Mouse (Mus musculus) forebrain, postnatal 0 days (tissue): ENCODE measurements around the gene Smim15. TPM values are rescaled to one million over a fixed set of nuclear protein-coding genes. Genes with fewer than 3 reads are reported as not detected.

Source experiments
- ATAC-seq: fragments of 200-750 bp; cut with Nextera tagmentation; 2 replicates; pipeline ENCODE4 v1.8.0; 2017; ENCODE audit warnings: mild to moderate bottlenecking, moderate library complexity
- DNase-seq: peaks from one replicate; pipeline ENCODE4 v3.0.0-alpha.2; 2015
- H3K27ac ChIP-seq: fragments of 300-500 bp; sonication (generic); 2 replicates; pipeline ENCODE4 v1.5.1; 2014; ENCODE audit warnings: low read depth, mild to moderate bottlenecking, antibody characterized with exemption, low read length, moderate library complexity, mixed read lengths
- H3K27me3 ChIP-seq: fragments of 300-500 bp; sonication (generic); 2 replicates; pipeline ENCODE4 v1.6.1; 2014; ENCODE audit warnings: mild to moderate bottlenecking, low read length, mixed read lengths; ENCODE audit not compliant: insufficient read depth
- H3K36me3 ChIP-seq: fragments of 300-500 bp; sonication (generic); 2 replicates; pipeline ENCODE4 v1.6.1; 2014; ENCODE audit warnings: mild to moderate bottlenecking, moderate library complexity; ENCODE audit not compliant: insufficient read depth
- H3K4me1 ChIP-seq: fragments of 300-500 bp; sonication (generic); 2 replicates; pipeline ENCODE4 v1.6.1; 2014; ENCODE audit warnings: antibody characterized with exemption; ENCODE audit not compliant: insufficient read depth
- H3K4me2 ChIP-seq: fragments of 300-500 bp; sonication (generic); 2 replicates; pipeline ENCODE4 v1.6.1; 2014; ENCODE audit warnings: low read depth, mild to moderate bottlenecking, moderate library complexity
- H3K4me3 ChIP-seq: fragments of 300-500 bp; sonication (generic); 2 replicates; pipeline ENCODE4 v1.5.1; 2014; ENCODE audit warnings: low read depth, low read length, mixed read lengths
- H3K9ac ChIP-seq: fragments of 300-500 bp; sonication (generic); 2 replicates; pipeline ENCODE4 v1.6.1; 2014; ENCODE audit warnings: mild to moderate bottlenecking
- H3K9me3 ChIP-seq: fragments of 300-500 bp; sonication (generic); 2 replicates; pipeline ENCODE4 v1.6.1; 2016; ENCODE audit warnings: low read length
- CTCF ChIP-seq: sonication (generic); IDR thresholded peaks from 2 replicates; pipeline ENCODE4 v1.5.1; 2016; ENCODE audit warnings: antibody characterized with exemption, control low read depth, low read depth
- WGBS: fragments of 180-500 bp; shearing (Covaris S2); extraction: QIAGEN DNeasy Blood & Tissue Kit; methylation state at CpG from one replicate; pipeline ENCODE4 v1.1.7; 2014; 5-methylcytosine and 5-hydroxymethylcytosine counted together
- polyA plus RNA-seq: library from polyadenylated mRNA; unstranded; fragments of >200 nt; fragmentation: Nextera tagmentation; extraction: Ambion mirVana; gene quantifications from 2 replicates; pipeline ENCODE4 v1.2.1, GENCODE M21; 2015
- total RNA-seq: library from RNA; depleted of rRNA; stranded (reverse); fragments of >200 nt; gene quantifications from 2 replicates; pipeline ENCODE4 v1.2.3, GENCODE M21; 2014

The Smim15 gene
- total and polyA plus RNA-seq, 2 experiments from 2014 or later = 34.0 to 40.3 TPM

DNA sequence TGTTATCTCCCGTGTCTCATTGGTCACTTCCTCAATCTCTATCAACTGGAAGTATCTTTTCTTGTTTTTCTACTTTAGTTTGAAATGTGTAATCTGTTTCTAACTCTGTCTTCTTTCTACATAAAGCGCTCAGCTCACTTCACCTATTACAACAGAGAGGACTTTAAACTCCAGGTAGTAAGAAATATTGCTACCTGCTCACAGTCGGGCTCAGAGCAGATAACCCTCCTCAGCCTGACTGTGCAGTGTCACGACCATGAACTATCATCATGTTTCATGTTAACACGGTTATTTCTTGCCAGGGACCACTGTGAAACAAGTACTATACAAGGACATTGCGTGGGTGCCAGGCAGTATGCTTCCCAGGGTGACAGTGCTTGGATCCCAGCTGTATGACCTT, 26.9 kb upstream of the Smim15 start:
- no peaks in the 10 kb centered on the region for H3K4me1 ChIP-seq
- WGBS = 88% methylated on average over 6 of the region's 6 CpGs
- ATAC-seq = no peak
- no peak overlapping the region for H3K9ac ChIP-seq
- no peak for DNase-seq
- H3K9me3 ChIP-seq = no peaks in the 10 kb centered on the region
- H3K4me3 ChIP-seq = no peak overlapping the region
- H3K4me2 ChIP-seq = no peak overlapping the region
- no peak for TF ChIP-seq CTCF
- no peaks in the 10 kb centered on the region for H3K36me3 ChIP-seq
- no peaks in the 10 kb centered on the region for H3K27me3 ChIP-seq
- H3K27ac ChIP-seq = no peak overlapping the region

DNA sequence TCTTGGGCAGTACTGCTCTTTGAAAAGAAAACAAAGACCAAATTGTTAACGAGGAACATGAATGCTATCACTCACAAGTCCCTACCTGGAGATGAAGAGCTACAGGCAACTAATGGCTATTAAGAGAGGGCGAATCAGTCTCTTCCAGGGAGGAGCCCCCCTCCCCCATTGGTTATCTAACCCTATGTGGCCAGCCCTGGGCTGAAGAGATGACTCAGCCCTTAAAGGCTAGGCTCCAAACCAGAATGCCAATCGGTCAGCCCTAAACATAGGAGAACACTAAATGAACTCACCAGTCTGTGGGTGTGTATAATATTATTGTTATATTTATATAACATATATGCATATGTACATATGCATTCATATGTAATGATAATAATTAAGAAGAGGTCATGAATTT, 18.4 kb upstream of the Smim15 start:
- no peaks in the 10 kb centered on the region for H3K9me3 ChIP-seq
- H3K4me3 ChIP-seq = no peak overlapping the region
- 58% methylated on average over 3 of the region's 3 CpGs for WGBS
- no peaks in the 10 kb centered on the region for H3K36me3 ChIP-seq
- no peak overlapping the region for H3K9ac ChIP-seq
- no peaks in the 10 kb centered on the region for H3K4me1 ChIP-seq
- no peak overlapping the region for H3K4me2 ChIP-seq
- no peak for ATAC-seq
- TF ChIP-seq CTCF = no peak
- H3K27me3 ChIP-seq = no peaks in the 10 kb centered on the region
- no peak overlapping the region for H3K27ac ChIP-seq
- DNase-seq = no peak

DNA sequence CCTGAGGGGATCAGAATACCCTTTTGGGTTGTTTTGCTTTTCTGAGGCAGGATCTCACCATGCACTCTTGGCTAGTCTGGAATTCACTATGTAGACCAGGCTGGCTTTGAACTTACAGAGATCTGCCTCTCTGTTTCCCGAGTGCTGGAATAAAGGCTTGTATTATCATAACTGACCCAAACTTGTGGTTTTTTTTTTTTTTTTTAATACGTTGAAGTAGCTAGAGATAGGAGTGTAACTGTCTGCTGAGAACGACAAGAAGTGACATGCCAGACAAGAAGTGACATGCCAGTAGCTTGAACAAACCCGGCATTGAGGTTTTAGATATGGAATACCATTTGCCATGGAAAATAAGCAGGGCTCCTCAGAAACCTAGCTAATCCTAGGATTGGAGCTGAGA, 11.5 kb upstream of the Smim15 start:
- TF ChIP-seq CTCF = no peak
- 86% methylated on average over 4 of the region's 4 CpGs for whole genome bisulfite sequencing

GRCm38 (mm10) chr13:108039375-108039774, 4.9 kb upstream of the Smim15 start:
- ATAC-seq (no peak), DNase-seq (no peak)
- H3K27ac ChIP-seq = no peak overlapping the region
- H3K4me2 ChIP-seq = no peak overlapping the region
- no peak overlapping the region for H3K4me3 ChIP-seq
- peaks cover 12% of the 10 kb centered on the region; the same call in 1 of the 2 replicates for H3K4me1 ChIP-seq
- 40% methylated on average over 6 of the region's 6 CpGs for WGBS
- no peak for TF ChIP-seq CTCF
- H3K9me3 ChIP-seq = no peaks in the 10 kb centered on the region
- H3K9ac ChIP-seq = no peak overlapping the region
- H3K27me3 ChIP-seq = no peaks in the 10 kb centered on the region
- H3K36me3 ChIP-seq = no peaks in the 10 kb centered on the region

More for the DNA sequence above, 11.5 kb upstream of the Smim15 start:
- DNase-seq (no peak), ATAC-seq (no peak)
- no peak overlapping the region for H3K27ac ChIP-seq
- no peaks in the 10 kb centered on the region for H3K27me3 ChIP-seq
- H3K4me1 ChIP-seq = no peaks in the 10 kb centered on the region
- H3K4me2 ChIP-seq = no peak overlapping the region
- H3K9me3 ChIP-seq = no peaks in the 10 kb centered on the region
- H3K9ac ChIP-seq = no peak overlapping the region
- no peak overlapping the region for H3K4me3 ChIP-seq
- no peaks in the 10 kb centered on the region for H3K36me3 ChIP-seq

DNA sequence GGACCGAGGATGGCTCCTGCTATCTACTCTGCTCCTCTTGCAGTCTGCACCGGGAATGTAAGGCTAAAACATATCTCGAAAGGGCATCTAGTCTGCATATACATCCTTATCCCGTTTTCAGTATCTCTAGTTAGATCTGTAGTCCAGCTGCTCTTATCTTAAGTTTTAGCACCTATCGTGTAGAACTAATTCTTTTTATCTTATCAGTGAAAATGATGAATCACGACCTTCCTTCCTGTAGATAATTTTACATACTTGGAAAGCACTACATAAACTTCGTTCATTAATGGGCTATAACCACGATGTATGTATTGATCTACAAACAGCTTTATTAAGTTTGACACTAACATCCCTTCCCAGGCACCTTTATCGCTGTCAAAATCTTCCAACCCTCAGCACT, 4.3 kb upstream of the Smim15 start:
- WGBS = 81% methylated on average over 9 of the region's 9 CpGs
- Histone ChIP-seq H3K27me3 (no peaks in the 10 kb centered on the region), H3K27ac (no peak overlapping the region), H3K36me3 (no peaks in the 10 kb centered on the region), H3K4me2 (no peak overlapping the region), H3K4me3 (no peak overlapping the region), H3K4me1 (peaks cover 12% of the 10 kb centered on the region; the same call in 1 of the 2 replicates), H3K9ac (no peak overlapping the region), H3K9me3 (no peaks in the 10 kb centered on the region)
- no peak for TF ChIP-seq CTCF
- DNase-seq (no peak), ATAC-seq (no peak)

DNA sequence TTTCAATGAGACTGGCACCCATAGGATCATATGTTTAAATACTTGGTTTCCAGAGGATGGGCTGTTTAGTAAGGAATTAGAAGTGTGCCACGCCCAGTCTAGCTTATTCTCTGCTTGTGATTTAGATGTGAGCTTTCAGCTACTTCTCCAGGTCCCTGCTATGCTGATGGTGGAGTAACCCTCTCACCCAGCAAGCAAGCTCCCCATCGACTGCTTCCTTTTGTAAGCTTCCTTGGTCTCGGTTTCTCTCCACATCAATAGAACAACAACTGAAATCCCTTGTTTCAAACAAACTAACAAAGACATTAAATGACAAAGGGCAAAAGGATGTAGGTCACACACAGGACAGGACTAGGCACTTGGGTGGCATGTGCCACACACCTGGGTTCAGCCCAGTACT, 3.8 kb upstream of the Smim15 start:
- no peak overlapping the region for H3K27ac ChIP-seq
- ATAC-seq = no peak
- H3K36me3 ChIP-seq = no peaks in the 10 kb centered on the region
- 55% methylated on average over 3 of the region's 3 CpGs for WGBS
- H3K4me2 ChIP-seq = no peak overlapping the region
- peaks cover 12% of the 10 kb centered on the region; the same call in 1 of the 2 replicates for H3K4me1 ChIP-seq
- no peaks in the 10 kb centered on the region for H3K27me3 ChIP-seq
- no peak for DNase-seq
- H3K4me3 ChIP-seq = no peak overlapping the region
- H3K9me3 ChIP-seq = no peaks in the 10 kb centered on the region
- H3K9ac ChIP-seq = no peak overlapping the region
- TF ChIP-seq CTCF = no peak

DNA sequence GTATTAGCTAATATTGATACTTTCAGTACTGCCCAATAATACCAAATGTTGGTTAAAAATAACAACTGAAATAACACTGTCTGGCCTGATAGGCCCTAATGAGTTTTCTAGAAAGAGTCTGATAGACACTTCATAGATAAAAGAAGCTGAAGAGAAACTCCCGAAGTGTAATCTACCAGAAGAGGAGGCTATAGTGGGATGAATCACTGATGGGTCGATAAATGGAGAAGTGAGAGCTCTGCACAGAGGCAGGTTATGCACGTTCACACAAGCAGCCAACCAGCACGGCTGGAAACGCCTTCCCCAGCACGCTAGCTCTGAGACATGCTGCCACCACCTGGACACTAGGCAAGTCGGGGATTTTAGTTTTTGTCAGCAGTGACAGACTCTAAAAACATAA, 2.9 kb upstream of the Smim15 start:
- Histone ChIP-seq H3K36me3 (no peaks in the 10 kb centered on the region), H3K4me2 (0 out of 2 replicates have a peak overlapping the region, but pooled peaks have one; percentile 11), H3K27me3 (no peaks in the 10 kb centered on the region), H3K27ac (no peak overlapping the region), H3K9ac (no peak overlapping the region), H3K9me3 (no peaks in the 10 kb centered on the region), H3K4me1 (peaks cover 12% of the 10 kb centered on the region; the same call in 1 of the 2 replicates), H3K4me3 (no peak overlapping the region)
- WGBS = 2% methylated on average over 7 of the region's 7 CpGs
- peak; percentile 84 for DNase-seq
- peak; percentile 50; the same call in 1 of the 2 replicates for ATAC-seq
- peak; percentile 73 for TF ChIP-seq CTCF
